Mouse (Mus musculus): ENCODE measurements around the gene Borcs5. TPM values are rescaled to one million over a fixed set of nuclear protein-coding genes. Genes with fewer than 3 reads are reported as not detected.
A peak's percentile ranks its signal among the peaks of the same experiment; 100 is the strongest.

The Borcs5 gene
- polyA plus RNA-seq, 1 experiment from 2014 or later, result 47.4 TPM

- WGBS, result 42% methylated on average over 8 of the region's 8 CpGs
- H3K4me2 ChIP-seq (ENCODE audit: low read length), result no peak overlapping the region
- H3K9ac ChIP-seq (replicated peaks; ENCODE audit: low read depth, low read length), result no peak overlapping the region
- H3K4me1 ChIP-seq (replicated peaks; ENCODE audit: control insufficient read depth, insufficient read depth, low read length), result no peaks in the 10 kb centered on the region
- H3K9me3 ChIP-seq (ENCODE audit: control insufficient read depth, low read length), result no peaks in the 10 kb centered on the region
- no peak overlapping the region for H3K27ac ChIP-seq (ENCODE audit: low read length)
- H3K36me3 ChIP-seq (ENCODE audit: control insufficient read depth, insufficient read depth), result no peaks in the 10 kb centered on the region
- H3K4me3 ChIP-seq (replicated peaks; ENCODE audit: low read length), result no peak overlapping the region
- H3K27me3 ChIP-seq (replicated peaks; ENCODE audit: control insufficient read depth, insufficient read depth, low read length), result no peaks in the 10 kb centered on the region
- peak; percentile 54 for ATAC-seq
Observed at GRCm38 (mm10) chr6:134700451-134701210, 61.3 kb downstream of the Borcs5 start.

- no peak for ATAC-seq
- WGBS, result 93% methylated on average over 6 of the region's 6 CpGs
- H3K4me1 ChIP-seq (replicated peaks; ENCODE audit: control insufficient read depth, insufficient read depth, low read length), result no peaks in the 10 kb centered on the region
- no peaks in the 10 kb centered on the region for H3K36me3 ChIP-seq (ENCODE audit: control insufficient read depth, insufficient read depth)
- H3K27me3 ChIP-seq (replicated peaks; ENCODE audit: control insufficient read depth, insufficient read depth, low read length), result no peaks in the 10 kb centered on the region
- H3K4me3 ChIP-seq (replicated peaks; ENCODE audit: low read length), result no peak overlapping the region
- H3K9ac ChIP-seq (replicated peaks; ENCODE audit: low read depth, low read length), result no peak overlapping the region
- H3K4me2 ChIP-seq (ENCODE audit: low read length), result no peak overlapping the region
- no peak overlapping the region for H3K27ac ChIP-seq (ENCODE audit: low read length)
- no peaks in the 10 kb centered on the region for H3K9me3 ChIP-seq (ENCODE audit: control insufficient read depth, low read length)
Observed at GRCm38 (mm10) chr6:134701211-134701602, 61.9 kb downstream of the Borcs5 start.

- Histone ChIP-seq H3K4me1 (replicated peaks; ENCODE audit: control insufficient read depth, insufficient read depth, low read length) (no peaks in the 10 kb centered on the region), H3K27me3 (replicated peaks; ENCODE audit: control insufficient read depth, insufficient read depth, low read length) (no peaks in the 10 kb centered on the region), H3K4me3 (replicated peaks; ENCODE audit: low read length) (no peak overlapping the region), H3K9me3 (ENCODE audit: control insufficient read depth, low read length) (no peaks in the 10 kb centered on the region), H3K27ac (ENCODE audit: low read length) (no peak overlapping the region), H3K4me2 (ENCODE audit: low read length) (no peak overlapping the region), H3K36me3 (ENCODE audit: control insufficient read depth, insufficient read depth) (no peaks in the 10 kb centered on the region), H3K9ac (replicated peaks; ENCODE audit: low read depth, low read length) (no peak overlapping the region)
- WGBS, result 91% methylated on average over 7 of the region's 7 CpGs
- no peak for ATAC-seq
Observed at GRCm38 (mm10) chr6:134702184-134702583, 62.9 kb downstream of the Borcs5 start.

- H3K9me3 ChIP-seq (ENCODE audit: control insufficient read depth, low read length), result no peaks in the 10 kb centered on the region
- no peaks in the 10 kb centered on the region for H3K36me3 ChIP-seq (ENCODE audit: control insufficient read depth, insufficient read depth)
- no peaks in the 10 kb centered on the region for H3K4me1 ChIP-seq (replicated peaks; ENCODE audit: control insufficient read depth, insufficient read depth, low read length)
- no peaks in the 10 kb centered on the region for H3K27me3 ChIP-seq (replicated peaks; ENCODE audit: control insufficient read depth, insufficient read depth, low read length)
- no peak overlapping the region for H3K4me2 ChIP-seq (ENCODE audit: low read length)
- ATAC-seq, result no peak
- H3K9ac ChIP-seq (replicated peaks; ENCODE audit: low read depth, low read length), result no peak overlapping the region
- 90% methylated on average over 4 of the region's 4 CpGs for WGBS
- no peak overlapping the region for H3K27ac ChIP-seq (ENCODE audit: low read length)
- no peak overlapping the region for H3K4me3 ChIP-seq (replicated peaks; ENCODE audit: low read length)
Observed at GRCm38 (mm10) chr6:134703053-134703690, 63.9 kb downstream of the Borcs5 start.

GRCm38 (mm10) chr6:134706467-134706866 is 67.2 kb downstream of the Borcs5 start:
- H3K27ac ChIP-seq (ENCODE audit: low read length), result no peak overlapping the region
- H3K27me3 ChIP-seq (replicated peaks; ENCODE audit: control insufficient read depth, insufficient read depth, low read length), result no peaks in the 10 kb centered on the region
- no peak overlapping the region for H3K4me2 ChIP-seq (ENCODE audit: low read length)
- ATAC-seq, result no peak
- no peaks in the 10 kb centered on the region for H3K36me3 ChIP-seq (ENCODE audit: control insufficient read depth, insufficient read depth)
- H3K9ac ChIP-seq (replicated peaks; ENCODE audit: low read depth, low read length), result no peak overlapping the region
- H3K4me3 ChIP-seq (replicated peaks; ENCODE audit: low read length), result no peak overlapping the region
- no peaks in the 10 kb centered on the region for H3K4me1 ChIP-seq (replicated peaks; ENCODE audit: control insufficient read depth, insufficient read depth, low read length)
- H3K9me3 ChIP-seq (ENCODE audit: control insufficient read depth, low read length), result no peaks in the 10 kb centered on the region
- 88% methylated on average over 4 of the region's 4 CpGs for WGBS

- Histone ChIP-seq H3K27me3 (replicated peaks; ENCODE audit: control insufficient read depth, insufficient read depth, low read length) (no peaks in the 10 kb centered on the region), H3K4me2 (ENCODE audit: low read length) (no peak overlapping the region), H3K36me3 (ENCODE audit: control insufficient read depth, insufficient read depth) (no peaks in the 10 kb centered on the region), H3K4me1 (replicated peaks; ENCODE audit: control insufficient read depth, insufficient read depth, low read length) (no peaks in the 10 kb centered on the region), H3K27ac (ENCODE audit: low read length) (no peak overlapping the region), H3K9me3 (ENCODE audit: control insufficient read depth, low read length) (no peaks in the 10 kb centered on the region), H3K9ac (replicated peaks; ENCODE audit: low read depth, low read length) (no peak overlapping the region), H3K4me3 (replicated peaks; ENCODE audit: low read length) (no peak overlapping the region)
- peak; percentile 47; the same call in 1 of the 2 replicates for ATAC-seq
- WGBS, result 74% methylated on average over 15 of the region's 15 CpGs
Observed at GRCm38 (mm10) chr6:134710020-134710419, 70.7 kb downstream of the Borcs5 start.

- Histone ChIP-seq H3K9me3 (ENCODE audit: control insufficient read depth, low read length) (no peaks in the 10 kb centered on the region), H3K4me2 (ENCODE audit: low read length) (no peak overlapping the region), H3K4me3 (replicated peaks; ENCODE audit: low read length) (no peak overlapping the region), H3K27me3 (replicated peaks; ENCODE audit: control insufficient read depth, insufficient read depth, low read length) (no peaks in the 10 kb centered on the region), H3K9ac (replicated peaks; ENCODE audit: low read depth, low read length) (no peak overlapping the region), H3K4me1 (replicated peaks; ENCODE audit: control insufficient read depth, insufficient read depth, low read length) (no peaks in the 10 kb centered on the region), H3K36me3 (ENCODE audit: control insufficient read depth, insufficient read depth) (no peaks in the 10 kb centered on the region), H3K27ac (ENCODE audit: low read length) (no peak overlapping the region)
- 49% methylated on average over 3 of the region's 3 CpGs for WGBS
- no peak for ATAC-seq
Observed at GRCm38 (mm10) chr6:134713321-134713720, 74.0 kb downstream of the Borcs5 start.

GRCm38 (mm10) chr6:134713897-134714296 is 74.6 kb downstream of the Borcs5 start:
- Histone ChIP-seq H3K27me3 (replicated peaks; ENCODE audit: control insufficient read depth, insufficient read depth, low read length) (no peaks in the 10 kb centered on the region), H3K9me3 (ENCODE audit: control insufficient read depth, low read length) (no peaks in the 10 kb centered on the region), H3K27ac (ENCODE audit: low read length) (no peak overlapping the region), H3K4me2 (ENCODE audit: low read length) (no peak overlapping the region), H3K9ac (replicated peaks; ENCODE audit: low read depth, low read length) (no peak overlapping the region), H3K4me3 (replicated peaks; ENCODE audit: low read length) (no peak overlapping the region), H3K36me3 (ENCODE audit: control insufficient read depth, insufficient read depth) (no peaks in the 10 kb centered on the region), H3K4me1 (replicated peaks; ENCODE audit: control insufficient read depth, insufficient read depth, low read length) (no peaks in the 10 kb centered on the region)
- 39% methylated on average over 1 of the region's 1 CpGs for WGBS
- no peak for ATAC-seq

GRCm38 (mm10) chr6:134716168-134716587 is 76.9 kb downstream of the Borcs5 start:
- 86% methylated on average over 6 of the region's 6 CpGs for WGBS
- Histone ChIP-seq H3K4me2 (ENCODE audit: low read length) (no peak overlapping the region), H3K9me3 (ENCODE audit: control insufficient read depth, low read length) (no peaks in the 10 kb centered on the region), H3K9ac (replicated peaks; ENCODE audit: low read depth, low read length) (no peak overlapping the region), H3K4me1 (replicated peaks; ENCODE audit: control insufficient read depth, insufficient read depth, low read length) (no peaks in the 10 kb centered on the region), H3K27me3 (replicated peaks; ENCODE audit: control insufficient read depth, insufficient read depth, low read length) (no peaks in the 10 kb centered on the region), H3K36me3 (ENCODE audit: control insufficient read depth, insufficient read depth) (no peaks in the 10 kb centered on the region), H3K4me3 (replicated peaks; ENCODE audit: low read length) (no peak overlapping the region), H3K27ac (ENCODE audit: low read length) (no peak overlapping the region)
- no peak for ATAC-seq
